Comparison of ENCODE assay signal across 20 mouse cellular contexts in the genomic region with DNA sequence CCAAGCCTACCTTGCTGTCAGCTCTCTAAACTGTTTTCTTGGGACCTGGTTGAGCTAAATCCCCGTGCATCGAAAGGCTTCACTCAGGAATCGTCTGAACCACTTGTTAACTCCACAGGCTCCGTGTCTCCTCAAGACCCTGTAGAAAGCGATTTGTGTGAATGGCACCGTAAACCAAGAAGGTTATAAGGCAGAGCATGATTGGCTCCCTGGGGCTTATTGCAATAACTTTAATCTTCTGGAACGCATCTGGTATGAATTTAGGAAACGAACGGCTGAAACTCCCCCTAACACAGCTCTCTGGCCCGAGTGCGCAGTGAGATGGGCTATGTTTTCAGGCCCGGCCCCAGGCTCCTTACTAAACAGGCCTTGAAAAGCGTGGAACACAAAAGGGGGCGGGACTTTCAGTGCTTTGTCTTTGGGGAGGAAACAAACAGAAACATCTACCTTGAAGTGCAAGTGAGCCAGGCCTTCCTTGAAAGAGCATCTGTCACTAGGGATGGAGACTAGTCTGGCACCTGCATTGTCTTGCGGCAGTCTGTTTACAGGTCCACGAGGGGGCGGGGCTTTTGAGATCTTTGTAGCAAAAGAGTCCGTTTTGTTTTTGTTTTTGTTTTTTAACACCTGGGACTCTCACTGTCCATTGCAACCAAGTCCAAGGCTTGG. TPM values are rescaled to one million over a fixed set of nuclear protein-coding genes. Genes with fewer than 3 reads are reported as not detected.
DNase-seq lines count a peak whose midpoint lies in the region; ATAC-seq lines count a peak whose summit lies in the region.
"Had no signal": no experiment of that assay in that cellular context is flagged by ENCODE, and none has a peak within 500 bp of the region (broad histone marks: within the 10 kb centered on the region; RNA-seq: fewer than 3 reads in every experiment).

No protein-coding gene starts in this region.

- H3K4me2 ChIP-seq in hindbrain, embryonic 14.5 days (replicated peaks), result no peak overlapping the region
- no peak overlapping the region for H3K4me2 ChIP-seq in neural tube, embryonic 11.5 days (ENCODE audit: low read depth)
- no peak overlapping the region for H3K4me2 ChIP-seq in forebrain, embryonic 13.5 days
- H3K4me2 ChIP-seq: stomach, embryonic 15.5 days had no signal

- no peak for ATAC-seq in hindbrain, embryonic 14.5 days (ENCODE audit: low FRiP score)
- ATAC-seq in neural tube, embryonic 11.5 days (ENCODE audit: insufficient read depth, low FRiP score, low TSS enrichment), result no peak
- ATAC-seq in forebrain, embryonic 13.5 days, result no peak
- ATAC-seq: forebrain, postnatal 0 days; inflammation-experienced regulatory T-cells, adult 6 months; lung, postnatal 0 days had no signal

- WGBS in hindbrain, embryonic 10.5 days, result 14% methylated on average over 18 of the region's 18 CpGs
- WGBS in hindbrain, embryonic 14.5 days, result 17% methylated on average over 18 of the region's 18 CpGs
- WGBS in embryonic facial prominence, embryonic 10.5 days, result 11% methylated on average over 18 of the region's 18 CpGs
- WGBS in limb, embryonic 10.5 days, result 9% methylated on average over 18 of the region's 18 CpGs
- 11% methylated on average over 18 of the region's 18 CpGs for WGBS in neural tube, embryonic 11.5 days
- 19% methylated on average over 18 of the region's 18 CpGs for WGBS in forebrain, embryonic 13.5 days

- H3K36me3 ChIP-seq in hindbrain, embryonic 10.5 days, result no peaks in the 10 kb centered on the region
- no peaks in the 10 kb centered on the region for H3K36me3 ChIP-seq in hindbrain, embryonic 14.5 days (replicated peaks; ENCODE audit: control insufficient read depth, insufficient read depth)
- H3K36me3 ChIP-seq in embryonic facial prominence, embryonic 10.5 days (replicated peaks), result no peaks in the 10 kb centered on the region
- H3K36me3 ChIP-seq in limb, embryonic 10.5 days, result no peaks in the 10 kb centered on the region
- H3K36me3 ChIP-seq in neural tube, embryonic 11.5 days (ENCODE audit: control insufficient read depth, insufficient read depth, low read length), result no peaks in the 10 kb centered on the region
- H3K36me3 ChIP-seq in forebrain, embryonic 13.5 days (ENCODE audit: poor library complexity, severe bottlenecking), result no peaks in the 10 kb centered on the region
- H3K36me3 ChIP-seq: stomach, embryonic 15.5 days had no signal

- H3K27me3 ChIP-seq in hindbrain, embryonic 10.5 days (ENCODE audit: insufficient read depth, poor library complexity, severe bottlenecking), result peaks cover 17% of the 10 kb centered on the region; the same call in 1 of the 2 replicates
- H3K27me3 ChIP-seq in hindbrain, embryonic 14.5 days (ENCODE audit: control insufficient read depth, insufficient read depth, low read length), result no peaks in the 10 kb centered on the region
- H3K27me3 ChIP-seq in embryonic facial prominence, embryonic 10.5 days (replicated peaks; ENCODE audit: low read depth, poor library complexity, severe bottlenecking), result peaks cover 11% of the 10 kb centered on the region; the same call in 1 of the 2 replicates
- peaks cover 38% of the 10 kb centered on the region for H3K27me3 ChIP-seq in limb, embryonic 10.5 days (ENCODE audit: low read depth, poor library complexity, severe bottlenecking)
- no peaks in the 10 kb centered on the region for H3K27me3 ChIP-seq in neural tube, embryonic 11.5 days (ENCODE audit: control insufficient read depth, insufficient read depth, low read length)
- no peaks in the 10 kb centered on the region for H3K27me3 ChIP-seq in forebrain, embryonic 13.5 days
- H3K27me3 ChIP-seq: megakaryocyte, embryonic 14.5 days; stomach, embryonic 15.5 days had no signal

- peak; percentile 37 for DNase-seq in hindbrain, embryonic 10.5 days (ENCODE audit: low spot score)
- no peak for DNase-seq in hindbrain, embryonic 14.5 days (ENCODE audit: low spot score)
- DNase-seq in embryonic facial prominence, embryonic 10.5 days (ENCODE audit: low spot score), result peak; percentile 69
- peak; percentile 67 for DNase-seq in limb, embryonic 10.5 days (ENCODE audit: low spot score)
- peak; percentile 40 for DNase-seq in neural tube, embryonic 11.5 days (ENCODE audit: low spot score)
- DNase-seq in spleen, postnatal 10 days (ENCODE audit: low spot score in 2 of 2), result no peak
- DNase-seq in retina, embryonic 14.5 days (ENCODE audit: low spot score), result no peak
- DNase-seq: cerebellum, adult 8-10 months; forebrain, postnatal 0 days; gastrocnemius, postnatal 14 days; kidney, adult 8-10 months; kidney, postnatal 36 days; spleen, adult 18-20 months; thymus, adult 2 months had no signal

- peaks cover 9% of the 10 kb centered on the region for H3K4me1 ChIP-seq in hindbrain, embryonic 10.5 days (replicated peaks)
- no peaks in the 10 kb centered on the region for H3K4me1 ChIP-seq in hindbrain, embryonic 14.5 days (replicated peaks; ENCODE audit: control insufficient read depth, insufficient read depth, low read length)
- H3K4me1 ChIP-seq in embryonic facial prominence, embryonic 10.5 days, result peaks cover 27% of the 10 kb centered on the region
- H3K4me1 ChIP-seq in limb, embryonic 10.5 days, result peaks cover 45% of the 10 kb centered on the region
- no peaks in the 10 kb centered on the region for H3K4me1 ChIP-seq in neural tube, embryonic 11.5 days (ENCODE audit: control insufficient read depth, insufficient read depth, low read length)
- H3K4me1 ChIP-seq in forebrain, embryonic 13.5 days, result 0 out of 2 replicates have a peak, but pooled peaks cover 10% of the 10 kb centered on the region
- H3K4me1 ChIP-seq: megakaryocyte, embryonic 14.5 days had no signal

- no peak overlapping the region for H3K4me3 ChIP-seq in hindbrain, embryonic 10.5 days
- no peak overlapping the region for H3K4me3 ChIP-seq in hindbrain, embryonic 14.5 days (replicated peaks; ENCODE audit: low read length)
- peak overlapping the region; percentile 23; the same call in 1 of the 2 replicates for H3K4me3 ChIP-seq in embryonic facial prominence, embryonic 10.5 days
- H3K4me3 ChIP-seq in limb, embryonic 10.5 days, result peak overlapping the region; percentile 23
- no peak overlapping the region for H3K4me3 ChIP-seq in neural tube, embryonic 11.5 days (ENCODE audit: low read depth, low read length)
- no peak overlapping the region for H3K4me3 ChIP-seq in forebrain, embryonic 13.5 days
- H3K4me3 ChIP-seq: megakaryocyte, embryonic 14.5 days; stomach, embryonic 15.5 days had no signal

- no peaks in the 10 kb centered on the region for H3K9me3 ChIP-seq in hindbrain, embryonic 10.5 days
- no peaks in the 10 kb centered on the region for H3K9me3 ChIP-seq in hindbrain, embryonic 14.5 days (ENCODE audit: control insufficient read depth, low read length)
- no peaks in the 10 kb centered on the region for H3K9me3 ChIP-seq in embryonic facial prominence, embryonic 10.5 days
- H3K9me3 ChIP-seq in limb, embryonic 10.5 days (replicated peaks), result no peaks in the 10 kb centered on the region
- H3K9me3 ChIP-seq in neural tube, embryonic 11.5 days (ENCODE audit: control insufficient read depth, low read length), result no peaks in the 10 kb centered on the region
- H3K9me3 ChIP-seq in forebrain, embryonic 13.5 days (replicated peaks), result no peaks in the 10 kb centered on the region
- H3K9me3 ChIP-seq: megakaryocyte, embryonic 14.5 days; stomach, embryonic 15.5 days had no signal

- no peak overlapping the region for H3K9ac ChIP-seq in hindbrain, embryonic 14.5 days
- no peak overlapping the region for H3K9ac ChIP-seq in neural tube, embryonic 11.5 days (ENCODE audit: low read length)
- H3K9ac ChIP-seq in forebrain, embryonic 13.5 days, result no peak overlapping the region
- H3K9ac ChIP-seq: forebrain, postnatal 0 days; liver, embryonic 14.5 days; stomach, embryonic 15.5 days had no signal

- H3K27ac ChIP-seq in hindbrain, embryonic 10.5 days, result no peak overlapping the region
- H3K27ac ChIP-seq in hindbrain, embryonic 14.5 days, result no peak overlapping the region
- peak overlapping the region; percentile 74 for H3K27ac ChIP-seq in embryonic facial prominence, embryonic 10.5 days (replicated peaks)
- H3K27ac ChIP-seq in limb, embryonic 10.5 days, result peak overlapping the region; percentile 73
- no peak overlapping the region for H3K27ac ChIP-seq in neural tube, embryonic 11.5 days (ENCODE audit: low read depth, low read length)
- H3K27ac ChIP-seq in forebrain, embryonic 13.5 days, result no peak overlapping the region
- H3K27ac ChIP-seq: liver, embryonic 14.5 days; stomach, embryonic 15.5 days had no signal

RNA-seq across cellular contexts. Expression of gene Cxcl12, which starts 16.7 kb away (rescaled TPM):
- 63.6 and 67.1 TPM in 2 replicates for polyA plus RNA-seq in hindbrain, embryonic 10.5 days (2016; fragmentation: Nextera tagmentation; extraction: Ambion mirVana)
- polyA plus RNA-seq in hindbrain, embryonic 14.5 days (2014; fragmentation: Nextera tagmentation; extraction: Ambion mirVana), result 61.8 and 62.4 TPM in 2 replicates
- polyA plus RNA-seq in embryonic facial prominence, embryonic 10.5 days (2016; fragmentation: Nextera tagmentation; extraction: Ambion mirVana), result 101 and 126 TPM in 2 replicates
- 44.7 and 74.6 TPM in 2 replicates for polyA plus RNA-seq in limb, embryonic 10.5 days (2016; fragmentation: Nextera tagmentation; extraction: Ambion mirVana)
- 93.2 and 110 TPM in 2 replicates for polyA plus RNA-seq in neural tube, embryonic 11.5 days (2014; fragmentation: Nextera tagmentation; extraction: Ambion mirVana)
- 38.0 and 59.0 TPM in 2 replicates for polyA plus RNA-seq in forebrain, embryonic 13.5 days (2015; fragmentation: Nextera tagmentation; extraction: Ambion mirVana)
- polyA plus RNA-seq: inflammation-experienced regulatory T-cells, adult 6 months had no signal

Comparison
In these comparisons a context has a peak if more than half of its experiments do, and no peak if none do; other contexts are left out.
1. DNase-seq: peak in hindbrain, embryonic 10.5 days (single experiment), embryonic facial prominence, embryonic 10.5 days (single experiment), limb, embryonic 10.5 days (single experiment) and neural tube, embryonic 11.5 days (single experiment); none in hindbrain, embryonic 14.5 days (single experiment), spleen, postnatal 10 days (0 of 2) and retina, embryonic 14.5 days (single experiment).
2. H3K27ac ChIP-seq: peak in embryonic facial prominence, embryonic 10.5 days (single experiment) and limb, embryonic 10.5 days (single experiment); none in hindbrain, embryonic 10.5 days (single experiment), hindbrain, embryonic 14.5 days (single experiment), neural tube, embryonic 11.5 days (single experiment) and forebrain, embryonic 13.5 days (single experiment).
3. H3K4me3 ChIP-seq: peak in embryonic facial prominence, embryonic 10.5 days (single experiment) and limb, embryonic 10.5 days (single experiment); none in hindbrain, embryonic 10.5 days (single experiment), hindbrain, embryonic 14.5 days (single experiment), neural tube, embryonic 11.5 days (single experiment) and forebrain, embryonic 13.5 days (single experiment).